Mouse (Mus musculus) embryonic facial prominence, embryonic 11.5 days (tissue): ENCODE results near the gene Spry1. TPM values are rescaled to one million over a fixed set of nuclear protein-coding genes. Genes with fewer than 3 reads are reported as not detected.

ENCODE experiments used
- polyA plus RNA-seq: library from polyadenylated mRNA; unstranded; fragments of >200 nt; fragmentation: Nextera tagmentation; extraction: Ambion mirVana; gene quantifications from 2 replicates; pipeline ENCODE4 v1.2.1, GENCODE M21; 2014

The Spry1 gene
- polyA plus RNA-seq, 1 experiment from 2014 or later: 15.1 TPM

Other genes with a start within 250 kb of the Spry1 start
- 52.9 and 57.6 TPM in 2 replicates for gene Spata5, start 220.1 kb upstream of the Spry1 start, polyA plus RNA-seq
- gene Nudt6, start 219.7 kb upstream of the Spry1 start, polyA plus RNA-seq: 3.6 and 3.8 TPM in 2 replicates
- gene Gm5148, start 84.5 kb downstream of the Spry1 start, polyA plus RNA-seq: 2.6 and 3.7 TPM in 2 replicates